Mouse (Mus musculus): Measurements from ENCODE around the gene Ap1b1.
A peak's percentile ranks its signal among the peaks of the same experiment; 100 is the strongest.

Ap1b1 gene

DNA sequence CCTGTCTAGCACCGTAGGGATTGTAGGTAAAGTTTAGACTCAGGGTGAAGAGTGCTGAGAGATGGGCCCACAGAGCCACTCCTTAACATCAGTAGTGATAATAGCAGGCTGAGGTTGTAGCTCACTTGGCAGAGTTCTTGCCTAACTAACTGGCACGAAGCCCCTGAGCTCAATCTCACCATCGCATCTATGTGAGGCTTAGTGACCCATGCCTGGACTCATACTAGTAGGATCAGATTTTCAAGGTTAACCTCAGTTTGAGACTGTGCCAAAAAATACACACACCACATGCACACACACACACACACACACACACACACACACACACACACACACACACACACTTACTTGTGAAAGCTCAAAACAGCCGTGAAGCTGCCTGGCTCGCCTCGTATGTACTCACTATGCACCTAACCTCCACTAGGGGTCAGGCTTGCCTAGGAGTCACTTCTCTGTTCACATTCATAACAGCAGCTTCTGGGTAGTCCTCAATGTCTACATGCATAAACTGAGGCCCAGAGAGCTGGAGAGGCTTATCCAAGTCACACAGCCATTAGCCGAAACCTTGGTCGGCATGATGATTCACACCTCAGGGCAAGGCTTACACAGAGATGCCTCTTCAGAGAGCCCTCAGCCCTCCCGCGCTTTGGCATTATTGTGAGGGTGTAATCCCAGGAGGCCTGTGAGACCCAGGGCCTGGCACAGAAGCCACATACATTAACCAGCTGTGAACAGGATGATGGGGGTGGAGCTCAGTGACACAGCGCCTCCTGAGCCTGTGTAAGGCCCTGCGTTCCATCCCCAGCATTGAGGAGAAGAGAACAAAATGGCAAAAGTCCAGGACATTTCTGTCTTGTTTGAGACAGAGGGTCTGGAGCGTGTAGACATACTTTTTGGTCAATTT, 13.4 kb upstream of the Ap1b1 start:
- DNase-seq (ENCODE audit: low read depth, low spot score): peak; percentile 88
- H3K27me3 ChIP-seq (ENCODE audit: control insufficient read depth, insufficient read depth, low read length, poor library complexity, severe bottlenecking): no peaks in the 10 kb centered on the region
- H3K36me3 ChIP-seq (ENCODE audit: control insufficient read depth, insufficient read depth, low read length, poor library complexity, severe bottlenecking): no peaks in the 10 kb centered on the region

DNA sequence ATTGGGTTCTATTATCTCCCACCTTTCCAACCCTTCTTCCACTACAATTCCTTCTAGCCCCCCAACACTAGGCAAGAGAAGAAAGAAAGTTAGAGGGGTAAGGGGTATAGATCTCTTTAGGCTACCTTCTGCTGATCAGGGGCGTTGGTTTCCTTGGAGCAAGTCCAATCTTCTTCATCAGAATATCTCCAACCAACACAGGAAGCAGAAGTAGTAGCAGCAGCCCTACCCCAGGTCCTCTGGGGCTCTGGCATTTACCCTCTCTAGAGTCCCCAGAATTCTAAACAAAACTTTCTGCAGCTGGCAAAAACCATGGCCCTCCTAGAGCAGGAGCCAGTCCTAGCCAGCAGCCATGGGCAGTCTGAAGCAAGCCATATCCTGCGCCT, 12.8 kb upstream of the Ap1b1 start:
- Histone ChIP-seq H3K36me3 (ENCODE audit: control insufficient read depth, insufficient read depth, low read length, poor library complexity, severe bottlenecking) (no peaks in the 10 kb centered on the region), H3K27me3 (ENCODE audit: control insufficient read depth, insufficient read depth, low read length, poor library complexity, severe bottlenecking) (no peaks in the 10 kb centered on the region)
- DNase-seq (ENCODE audit: low read depth, low spot score): no peak

DNA sequence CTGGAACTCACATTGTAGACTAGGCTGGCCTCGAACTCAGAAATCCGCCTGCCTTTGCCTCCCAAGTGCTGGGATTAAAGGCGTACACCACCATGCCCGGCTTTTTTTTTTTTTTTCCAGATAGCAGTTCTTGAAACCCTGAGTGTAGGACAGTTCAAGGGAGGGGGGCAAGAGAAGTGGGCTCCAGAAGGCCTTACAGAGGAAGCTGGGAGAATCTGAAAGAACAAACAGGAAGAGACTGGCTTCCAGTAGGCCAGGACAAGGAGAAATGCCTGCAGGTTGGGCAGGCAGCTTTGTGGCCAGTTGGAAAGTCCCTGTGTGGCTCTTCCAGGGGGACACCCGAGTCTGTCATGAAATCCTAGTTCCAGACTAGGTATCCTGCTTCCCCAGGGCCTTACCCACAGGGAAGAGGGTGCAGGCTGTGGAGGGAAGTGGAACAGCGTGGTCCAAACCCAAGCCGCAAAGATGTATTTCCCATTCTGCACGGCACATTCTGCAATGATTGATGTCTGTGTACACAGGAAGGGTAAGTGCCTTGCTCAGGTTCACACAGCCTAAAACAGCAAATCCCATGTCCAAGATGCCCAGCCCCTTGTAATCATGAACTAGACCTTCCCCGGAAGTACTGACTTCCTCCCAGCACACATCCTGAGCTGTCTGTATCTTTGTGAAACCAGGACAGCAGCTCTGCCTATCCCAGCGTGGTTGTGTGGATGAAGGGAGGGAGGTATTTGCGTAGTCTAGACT, 12.1 kb upstream of the Ap1b1 start:
- H3K36me3 ChIP-seq (ENCODE audit: control insufficient read depth, insufficient read depth, low read length, poor library complexity, severe bottlenecking): no peaks in the 10 kb centered on the region
- no peaks in the 10 kb centered on the region for H3K27me3 ChIP-seq (ENCODE audit: control insufficient read depth, insufficient read depth, low read length, poor library complexity, severe bottlenecking)
- no peak for DNase-seq (ENCODE audit: low read depth, low spot score)

DNA sequence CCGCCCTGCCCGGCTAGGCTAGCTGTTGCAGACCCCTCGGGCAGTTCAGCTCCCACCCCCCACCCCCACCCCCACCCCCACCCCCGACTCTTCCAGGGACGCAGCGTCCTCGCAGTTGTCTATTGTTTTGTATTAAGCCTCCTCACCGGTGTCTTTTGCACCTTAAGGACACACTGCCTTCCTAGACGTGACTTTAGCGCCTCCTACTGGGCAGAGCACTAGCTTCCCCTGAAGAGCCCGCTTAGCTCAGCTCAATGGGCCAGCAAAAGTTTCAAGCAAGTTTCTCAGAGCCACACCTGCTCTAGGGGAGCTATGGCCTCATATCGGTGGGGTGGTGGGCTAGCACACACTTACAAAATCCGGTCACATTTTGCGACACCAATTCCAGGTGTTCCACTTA, 11.0 kb upstream of the Ap1b1 start:
- no peaks in the 10 kb centered on the region for H3K27me3 ChIP-seq (ENCODE audit: control insufficient read depth, insufficient read depth, low read length, poor library complexity, severe bottlenecking)
- peak; percentile 90 for DNase-seq (ENCODE audit: low read depth, low spot score)
- no peaks in the 10 kb centered on the region for H3K36me3 ChIP-seq (ENCODE audit: control insufficient read depth, insufficient read depth, low read length, poor library complexity, severe bottlenecking)

DNA sequence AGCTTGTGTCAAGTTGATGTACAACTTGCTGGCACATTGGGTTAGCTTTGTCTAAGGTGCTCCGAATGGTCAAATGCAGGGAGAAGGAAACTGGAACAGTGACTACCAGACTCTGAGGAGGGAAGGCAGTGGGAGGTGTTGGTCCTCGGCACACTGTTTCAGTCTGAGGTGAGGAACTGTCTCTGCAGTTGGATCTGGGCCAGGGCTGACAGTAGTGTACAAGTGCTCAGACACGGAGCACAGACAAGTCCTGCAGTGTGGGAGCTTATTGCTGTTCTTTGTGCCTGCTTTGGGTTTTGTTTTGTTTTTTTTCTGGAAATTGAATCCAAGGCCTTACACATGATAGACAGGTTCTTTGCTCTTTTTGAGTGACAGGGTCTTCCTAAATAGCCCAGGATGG, 3.6 kb upstream of the Ap1b1 start:
- Histone ChIP-seq H3K36me3 (ENCODE audit: control insufficient read depth, insufficient read depth, low read length, poor library complexity, severe bottlenecking) (no peaks in the 10 kb centered on the region), H3K27me3 (ENCODE audit: control insufficient read depth, insufficient read depth, low read length, poor library complexity, severe bottlenecking) (no peaks in the 10 kb centered on the region)
- DNase-seq (ENCODE audit: low read depth, low spot score): no peak

DNA sequence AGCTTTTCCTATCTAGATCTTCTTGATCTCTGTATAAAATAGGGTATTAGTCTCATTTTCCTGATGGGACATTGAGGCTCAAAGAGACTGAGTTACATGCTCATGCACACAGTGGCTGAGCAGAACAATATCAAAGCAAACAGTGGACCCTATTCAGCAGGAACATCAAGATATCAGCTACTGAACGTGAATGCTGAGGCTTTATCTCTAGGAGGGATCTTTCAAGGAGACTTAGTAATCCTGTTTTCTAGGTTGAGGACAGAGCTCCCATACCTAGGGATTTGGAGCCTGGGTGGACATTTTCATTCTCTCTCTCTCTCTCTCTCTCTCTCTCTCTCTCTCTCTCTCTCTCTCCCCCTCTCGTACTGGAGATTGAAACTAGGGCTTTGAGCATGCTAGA, 3.1 kb upstream of the Ap1b1 start:
- Histone ChIP-seq H3K27me3 (ENCODE audit: control insufficient read depth, insufficient read depth, low read length, poor library complexity, severe bottlenecking) (no peaks in the 10 kb centered on the region), H3K36me3 (ENCODE audit: control insufficient read depth, insufficient read depth, low read length, poor library complexity, severe bottlenecking) (no peaks in the 10 kb centered on the region)
- no peak for DNase-seq (ENCODE audit: low read depth, low spot score)

DNA sequence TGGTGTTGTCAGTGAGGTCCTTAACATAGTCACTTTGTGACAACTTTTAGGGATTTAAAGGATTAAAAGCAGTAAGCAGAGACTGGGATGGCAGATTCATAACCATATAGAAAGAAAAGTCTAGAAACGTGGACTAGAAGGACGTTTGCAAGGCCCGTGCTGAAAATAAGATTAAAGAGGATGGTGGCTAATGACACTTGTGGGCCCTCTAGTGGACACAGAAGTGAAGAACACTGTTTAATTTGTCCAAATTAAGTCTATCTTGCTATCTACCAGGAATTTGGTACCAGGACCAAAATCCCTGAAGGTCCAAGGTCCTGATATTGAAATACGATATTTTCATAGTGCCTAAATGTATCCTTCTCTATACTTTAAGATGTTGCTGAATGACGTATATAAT, 2.4 kb upstream of the Ap1b1 start:
- Histone ChIP-seq H3K36me3 (ENCODE audit: control insufficient read depth, insufficient read depth, low read length, poor library complexity, severe bottlenecking) (no peaks in the 10 kb centered on the region), H3K27me3 (ENCODE audit: control insufficient read depth, insufficient read depth, low read length, poor library complexity, severe bottlenecking) (no peaks in the 10 kb centered on the region)
- DNase-seq (ENCODE audit: low read depth, low spot score): peak; percentile 73

DNA sequence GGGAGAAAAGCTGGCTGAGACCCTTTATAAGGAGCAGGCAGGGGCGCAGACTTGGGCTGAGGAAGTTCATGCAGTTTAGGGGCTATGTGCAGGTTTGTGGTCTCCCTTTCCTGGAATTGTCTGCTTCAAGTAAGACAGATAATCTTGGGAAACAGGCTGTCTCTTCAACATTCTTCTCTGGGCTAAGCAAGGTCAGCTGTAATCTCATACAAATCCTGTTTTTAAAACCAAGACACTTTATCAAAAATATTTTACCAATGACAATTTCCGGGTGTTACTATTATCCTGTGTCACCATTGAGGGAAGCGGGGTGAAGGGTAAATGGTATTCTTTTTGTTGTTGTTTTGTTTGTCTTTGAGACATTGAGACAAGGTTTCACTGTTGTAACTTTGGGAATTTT, 1.8 kb upstream of the Ap1b1 start:
- no peak for DNase-seq (ENCODE audit: low read depth, low spot score)
- Histone ChIP-seq H3K36me3 (ENCODE audit: control insufficient read depth, insufficient read depth, low read length, poor library complexity, severe bottlenecking) (no peaks in the 10 kb centered on the region), H3K27me3 (ENCODE audit: control insufficient read depth, insufficient read depth, low read length, poor library complexity, severe bottlenecking) (no peaks in the 10 kb centered on the region)

DNA sequence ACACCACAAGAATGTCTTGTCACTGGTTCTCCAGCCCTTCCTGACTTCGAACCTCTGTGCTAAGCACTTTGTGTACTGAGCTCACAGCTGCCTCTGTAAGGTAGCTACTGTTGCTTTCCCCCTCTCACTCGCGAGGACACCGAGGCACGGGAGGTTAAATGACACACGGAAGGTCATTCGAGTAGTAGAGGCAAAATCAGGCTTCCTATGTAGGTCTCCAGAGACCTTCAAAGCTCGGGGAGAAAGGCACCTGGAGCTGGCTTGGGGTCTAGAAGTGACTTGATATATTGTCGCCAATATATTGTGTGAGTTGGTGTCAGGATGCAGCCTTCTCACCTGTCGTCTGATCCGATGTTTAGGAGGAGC, 846 bp downstream of the Ap1b1 start:
- no peaks in the 10 kb centered on the region for H3K27me3 ChIP-seq (ENCODE audit: control insufficient read depth, insufficient read depth, low read length, poor library complexity, severe bottlenecking)
- peak; percentile 18 for DNase-seq (ENCODE audit: low read depth, low spot score)

DNA sequence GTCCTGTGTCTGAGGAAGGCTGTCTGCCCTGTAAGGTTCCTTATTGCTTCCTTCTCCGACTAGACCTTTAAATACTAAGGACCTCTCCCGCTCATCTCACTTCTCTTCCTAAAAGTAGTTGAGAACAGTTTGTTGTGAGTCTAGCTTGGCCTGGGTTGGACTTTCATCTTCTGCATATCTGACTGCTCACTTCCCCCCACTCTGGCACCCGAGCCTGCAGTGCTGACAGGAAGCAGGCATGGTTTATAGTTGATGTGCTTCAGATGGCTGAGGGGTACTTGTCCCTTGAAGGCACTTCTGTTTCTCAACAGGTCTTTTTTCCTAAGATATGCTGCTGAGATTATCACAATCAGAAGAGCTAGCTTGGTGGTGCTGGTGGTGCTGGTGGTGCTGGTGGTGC, 2.6 kb downstream of the Ap1b1 start:
- H3K27me3 ChIP-seq (ENCODE audit: control insufficient read depth, insufficient read depth, low read length, poor library complexity, severe bottlenecking): no peaks in the 10 kb centered on the region
- H3K36me3 ChIP-seq (ENCODE audit: control insufficient read depth, insufficient read depth, low read length, poor library complexity, severe bottlenecking): no peaks in the 10 kb centered on the region; the same call in 1 of the 2 replicates
- peak; percentile 68 for DNase-seq (ENCODE audit: low read depth, low spot score)

More for the DNA sequence above, 846 bp downstream of the Ap1b1 start:
- no peaks in the 10 kb centered on the region for H3K36me3 ChIP-seq (ENCODE audit: control insufficient read depth, insufficient read depth, low read length, poor library complexity, severe bottlenecking)

DNA sequence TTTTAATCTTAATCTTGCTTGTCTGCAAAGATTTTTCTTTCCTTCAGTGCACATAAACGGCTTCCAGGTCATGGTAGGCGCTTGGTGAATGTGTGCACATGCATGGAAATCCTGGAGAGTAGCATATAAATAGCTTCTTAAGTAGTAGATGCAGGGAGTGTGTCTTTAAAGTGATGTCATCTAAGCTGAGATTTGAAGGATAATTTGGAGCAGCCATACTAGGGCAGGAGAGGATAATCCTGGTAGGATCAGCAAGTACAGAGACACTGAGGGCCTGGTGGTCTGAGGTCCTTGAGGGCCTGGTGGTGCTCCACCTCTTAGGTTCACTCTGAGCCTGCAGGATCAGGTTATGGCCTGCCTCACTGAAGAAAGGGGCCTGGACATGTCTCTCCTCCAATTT, 5.8 kb downstream of the Ap1b1 start:
- no peak for DNase-seq (ENCODE audit: low read depth, low spot score)
- H3K36me3 ChIP-seq (ENCODE audit: control insufficient read depth, insufficient read depth, low read length, poor library complexity, severe bottlenecking): no peaks in the 10 kb centered on the region; the same call in 1 of the 2 replicates
- H3K27me3 ChIP-seq (ENCODE audit: control insufficient read depth, insufficient read depth, low read length, poor library complexity, severe bottlenecking): no peaks in the 10 kb centered on the region

DNA sequence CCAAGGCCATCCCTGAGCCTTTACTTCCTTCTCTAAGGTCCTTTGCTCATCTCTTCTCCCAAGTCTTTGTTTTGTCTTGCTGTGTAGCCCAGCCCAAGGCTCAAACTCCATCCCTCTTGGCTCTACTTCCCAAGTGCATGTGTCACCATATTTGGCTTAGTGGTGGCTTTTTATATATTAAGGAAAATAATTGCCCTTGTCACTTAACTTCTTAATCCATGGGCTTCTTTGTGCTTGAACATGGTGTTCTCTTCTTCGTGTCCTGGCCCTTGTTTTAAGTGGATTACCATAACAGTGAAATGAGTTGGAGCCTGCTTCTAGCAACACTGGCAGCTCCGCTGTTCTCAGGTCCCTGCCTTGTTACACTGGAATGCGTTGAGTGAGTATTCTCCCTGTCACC, 9.1 kb downstream of the Ap1b1 start:
- no peaks in the 10 kb centered on the region for H3K27me3 ChIP-seq (ENCODE audit: control insufficient read depth, insufficient read depth, low read length, poor library complexity, severe bottlenecking)
- H3K36me3 ChIP-seq (ENCODE audit: control insufficient read depth, insufficient read depth, low read length, poor library complexity, severe bottlenecking): no peaks in the 10 kb centered on the region; the same call in 1 of the 2 replicates
- no peak for DNase-seq (ENCODE audit: low read depth, low spot score)

DNA sequence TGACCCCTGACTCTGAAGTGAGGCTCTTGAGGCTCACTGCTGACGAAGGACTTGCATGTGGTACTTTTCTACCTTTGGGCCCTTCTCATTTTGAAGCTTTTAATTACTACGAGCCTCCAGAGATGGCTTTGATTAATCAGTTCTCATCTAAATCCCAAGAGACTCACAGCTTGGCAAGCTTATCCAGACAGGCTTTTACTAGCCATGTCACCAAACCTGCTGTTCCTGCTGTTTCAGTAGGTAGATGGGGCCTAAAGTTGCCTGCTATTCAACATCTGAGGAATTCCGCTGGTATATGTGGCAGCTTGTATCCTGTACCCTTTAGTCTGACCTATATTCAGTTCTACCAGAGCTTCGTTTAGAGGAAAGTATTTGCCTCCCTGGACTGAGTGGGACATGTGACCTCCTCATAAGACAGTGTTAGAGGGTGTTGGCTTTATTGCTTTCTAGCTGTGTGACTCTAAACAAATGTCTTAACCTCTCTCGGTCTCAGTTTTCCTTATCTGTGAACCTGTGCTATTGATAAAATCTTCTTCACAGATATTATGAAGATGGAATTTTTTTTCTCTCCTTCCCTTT, 10.1 kb downstream of the Ap1b1 start:
- DNase-seq (ENCODE audit: low read depth, low spot score): no peak
- Histone ChIP-seq H3K27me3 (ENCODE audit: control insufficient read depth, insufficient read depth, low read length, poor library complexity, severe bottlenecking) (no peaks in the 10 kb centered on the region), H3K36me3 (ENCODE audit: control insufficient read depth, insufficient read depth, low read length, poor library complexity, severe bottlenecking) (no peaks in the 10 kb centered on the region; the same call in 1 of the 2 replicates)

DNA sequence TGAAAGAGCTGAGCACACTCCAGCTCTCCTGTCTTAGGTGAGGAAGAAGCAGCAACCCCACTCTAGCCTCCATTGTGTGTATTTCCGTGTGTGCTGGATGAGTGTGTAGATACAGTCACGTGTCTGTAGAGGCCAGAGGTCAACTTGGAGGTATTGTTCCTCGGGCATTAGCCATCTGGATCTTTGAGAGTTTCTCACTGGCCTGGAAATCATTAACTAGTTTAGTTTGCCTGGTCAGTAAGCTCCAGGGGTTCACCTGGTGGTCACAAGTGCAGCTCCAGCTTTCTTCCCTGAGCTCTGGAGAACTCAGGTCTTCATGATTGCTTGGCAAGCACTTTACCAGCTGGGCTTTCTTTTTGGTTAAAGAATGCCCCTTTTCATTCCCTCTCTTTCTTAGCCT, 11.7 kb downstream of the Ap1b1 start:
- no peak for DNase-seq (ENCODE audit: low read depth, low spot score)
- Histone ChIP-seq H3K27me3 (ENCODE audit: control insufficient read depth, insufficient read depth, low read length, poor library complexity, severe bottlenecking) (no peaks in the 10 kb centered on the region), H3K36me3 (ENCODE audit: control insufficient read depth, insufficient read depth, low read length, poor library complexity, severe bottlenecking) (no peaks in the 10 kb centered on the region)

DNA sequence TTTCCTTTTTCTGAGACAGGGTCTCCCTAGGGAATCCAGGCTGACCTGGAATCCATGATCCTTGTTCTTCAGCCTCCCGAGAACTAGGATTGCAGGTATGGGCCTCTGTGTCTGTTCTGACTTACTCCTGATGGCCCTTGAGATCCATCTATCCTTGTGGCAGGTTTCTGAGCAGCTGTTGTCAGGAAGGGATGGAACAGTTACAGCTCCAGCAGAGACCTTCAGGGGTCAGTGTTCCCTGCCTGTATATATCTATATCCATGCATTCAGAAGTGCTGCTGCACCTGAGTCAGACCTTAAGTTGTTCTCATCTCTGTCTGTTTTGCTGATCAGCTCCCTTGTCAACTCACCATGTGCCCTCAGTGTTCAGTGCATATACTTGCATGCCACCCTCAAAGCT, 12.1 kb downstream of the Ap1b1 start:
- Histone ChIP-seq H3K27me3 (ENCODE audit: control insufficient read depth, insufficient read depth, low read length, poor library complexity, severe bottlenecking) (no peaks in the 10 kb centered on the region), H3K36me3 (ENCODE audit: control insufficient read depth, insufficient read depth, low read length, poor library complexity, severe bottlenecking) (no peaks in the 10 kb centered on the region; the same call in 1 of the 2 replicates)
- no peak for DNase-seq (ENCODE audit: low read depth, low spot score)

All from splenic B cell, adult 2 months (primary cell).